Mouse (Mus musculus) spleen, postnatal 10 days (tissue): ENCODE results near the gene Gm20388.
A peak's percentile ranks its signal among the peaks of the same experiment; 100 is the strongest.
"Not testable (repeated sequence)": the region's sequence is repeated elsewhere in the genome, so short reads cannot be mapped to it uniquely, and the experiment has no call there.

ENCODE experiments used
- DNase-seq, 2 experiments: peaks; one replicate each; pipeline ENCODE4 v3.0.0; 2021 to 2022; ENCODE audit warnings: low spot score in 2 of 2

Gene Gm20388

GRCm38 (mm10) chr8:123993997-123994396 is 4083.4 kb downstream of the Gm20388 start:
- no peak for DNase-seq

DNA sequence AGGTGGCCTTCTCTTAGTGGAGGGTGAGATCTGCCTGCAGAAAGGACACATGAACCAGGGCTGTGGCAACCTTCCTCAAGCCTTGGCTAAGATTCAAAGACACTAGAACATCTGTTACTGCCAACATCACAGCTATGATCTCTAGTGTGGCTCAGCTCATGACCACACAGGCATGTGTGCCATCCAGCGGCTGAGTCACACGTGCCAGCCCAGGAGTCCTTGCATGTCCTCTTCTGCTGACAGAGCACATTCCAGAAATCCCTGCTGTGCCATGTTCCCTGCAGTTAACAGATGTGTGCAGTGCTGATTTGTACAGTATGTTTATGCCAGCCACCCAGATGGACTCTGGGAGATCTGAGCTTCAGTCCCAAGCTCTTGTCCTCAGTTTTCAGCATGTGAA is 4088.9 kb downstream of the Gm20388 start:
- DNase-seq, result no peak

- DNase-seq, result no peak
Observed at GRCm38 (mm10) chr8:124002546-124003108, 4092.0 kb downstream of the Gm20388 start.

DNA sequence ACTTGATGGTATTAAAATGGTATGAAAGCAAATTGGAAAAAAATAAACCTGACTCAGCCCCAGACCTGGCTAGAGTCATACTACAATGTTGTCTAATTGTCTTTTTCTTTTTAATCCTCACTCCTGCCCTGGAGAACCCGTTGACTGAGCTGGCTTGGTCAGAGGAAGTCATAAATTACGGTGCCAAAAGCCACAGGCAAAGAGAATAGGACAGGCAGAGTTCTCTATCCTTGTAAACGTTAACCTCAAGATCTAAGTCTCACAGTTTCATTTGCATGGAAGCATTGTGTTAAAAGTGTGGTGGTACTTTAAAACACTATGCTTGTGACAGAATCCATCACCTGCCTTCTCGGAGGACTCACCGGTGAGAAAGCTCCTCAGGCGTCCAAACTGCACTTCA is 4097.2 kb downstream of the Gm20388 start:
- no peak for DNase-seq

GRCm38 (mm10) chr8:124011580-124011979 is 4100.9 kb downstream of the Gm20388 start:
- no peak for DNase-seq

DNA sequence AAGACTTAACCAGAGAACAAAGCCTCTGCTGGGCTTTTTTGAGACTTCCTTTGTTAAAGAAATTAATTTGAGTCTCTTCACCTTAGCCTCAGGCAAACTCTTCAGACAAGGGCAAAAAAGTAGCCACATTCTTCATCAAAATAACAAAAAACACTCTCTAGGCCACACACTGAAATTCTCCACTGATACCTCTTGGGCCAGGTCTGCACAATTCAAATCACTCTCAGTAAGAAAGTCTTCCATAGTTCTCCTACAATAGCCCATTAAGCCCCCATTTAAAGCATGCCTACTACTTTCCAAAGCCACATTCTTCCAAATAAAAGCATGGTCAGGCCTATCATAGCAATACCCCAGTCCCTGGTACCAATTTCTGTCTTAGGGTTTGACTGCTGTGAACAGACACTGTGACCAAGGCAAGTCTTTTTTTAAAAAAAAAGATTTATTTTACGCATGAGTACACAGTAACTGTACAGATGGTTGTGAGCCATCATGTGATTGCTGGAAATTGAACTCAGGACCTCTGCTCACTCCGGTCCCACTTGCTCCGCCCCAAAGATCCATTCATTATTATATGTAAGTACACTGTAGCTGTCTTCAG is 4101.4 kb downstream of the Gm20388 start:
- no peak for DNase-seq

GRCm38 (mm10) chr8:124014299-124014698 is 4103.7 kb downstream of the Gm20388 start:
- not testable (repeated sequence) for DNase-seq

- no peak for DNase-seq
Observed at GRCm38 (mm10) chr8:124014751-124015150, 4104.1 kb downstream of the Gm20388 start.

GRCm38 (mm10) chr8:124019782-124020181 is 4109.1 kb downstream of the Gm20388 start:
- peak; percentile 46 to 51 for DNase-seq

- peak in 1 of 2 experiments; percentile 63 for DNase-seq
Observed at GRCm38 (mm10) chr8:124020439-124021236, 4110.0 kb downstream of the Gm20388 start.

DNA sequence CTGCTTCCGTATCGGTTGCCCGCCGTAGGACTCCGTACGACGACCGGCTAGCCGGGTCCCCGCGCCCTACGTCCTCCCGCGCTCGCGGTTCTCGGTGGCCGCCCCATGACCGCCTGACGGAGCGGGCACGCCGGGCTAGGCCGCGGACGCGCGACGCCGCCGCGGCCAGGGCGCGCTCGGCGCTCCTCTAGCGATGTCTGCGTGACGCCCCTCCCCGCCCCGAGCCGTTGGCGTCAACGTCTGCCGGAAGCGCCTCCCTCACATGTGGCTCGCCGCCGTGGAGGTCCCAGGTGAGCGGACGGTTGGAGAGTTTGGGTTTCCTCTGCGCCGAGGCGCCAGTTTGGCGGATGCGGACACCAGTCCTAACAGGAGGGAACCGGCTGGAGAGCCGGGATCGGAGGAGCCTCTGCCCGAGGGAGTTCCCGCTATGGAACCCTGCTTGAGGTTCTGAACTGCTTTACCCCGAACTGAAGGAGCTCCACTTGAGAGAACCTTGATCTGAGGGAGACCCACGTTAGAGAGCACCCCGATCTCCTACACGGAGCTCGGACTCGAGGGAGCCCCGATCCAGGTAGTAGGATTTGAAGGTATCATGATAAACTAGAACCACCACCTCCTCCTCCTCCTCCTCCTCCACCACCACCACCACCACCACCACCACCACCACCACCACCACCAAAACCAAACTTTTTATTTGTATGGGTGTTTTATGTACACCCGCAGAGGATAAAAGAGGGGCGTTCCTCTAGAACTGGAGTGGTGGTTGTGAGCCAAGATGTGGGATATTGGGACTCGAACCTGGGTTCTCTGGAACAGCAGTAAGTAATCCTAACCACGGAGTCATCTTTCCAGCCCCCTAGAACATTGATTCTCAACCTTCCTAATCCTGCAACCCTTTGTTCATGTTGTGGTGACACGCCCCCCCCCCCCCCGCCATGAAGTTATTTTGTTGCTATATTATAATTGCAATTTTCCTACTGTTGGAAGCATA is 4110.9 kb downstream of the Gm20388 start, which contains the start of the genes Taf5l and Urb2:
Gene Taf5l (minus strand): TSS at position 161 of the 991 bp plus-strand sequence.
Gene Urb2 (plus strand): TSS at position 272 of the 991 bp plus-strand sequence.
- DNase-seq, result peak; percentile 95 to 96

DNA sequence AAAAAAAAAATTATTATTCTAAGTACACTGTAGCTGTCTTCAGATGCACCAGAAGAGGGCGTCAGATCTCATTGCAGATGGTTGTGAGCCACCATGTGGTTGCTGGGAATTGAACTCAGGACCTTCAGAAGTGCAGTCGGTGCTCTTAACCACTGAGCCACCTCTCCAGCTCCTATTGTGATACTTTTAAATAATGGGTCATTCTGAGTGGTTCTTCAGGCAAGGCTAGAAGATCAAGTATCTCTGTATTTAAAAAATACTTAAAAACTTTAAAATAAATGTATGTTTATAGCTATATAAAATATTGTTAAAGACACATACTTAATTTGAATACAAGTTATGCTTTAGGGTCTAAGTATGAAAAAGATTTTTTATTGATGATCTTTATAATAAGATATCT is 4115.6 kb downstream of the Gm20388 start:
- not testable (repeated sequence) for DNase-seq

GRCm38 (mm10) chr8:124027831-124028230 is 4117.2 kb downstream of the Gm20388 start:
- DNase-seq, result no peak

- DNase-seq, result no peak
Observed at GRCm38 (mm10) chr8:124033400-124033799, 4122.8 kb downstream of the Gm20388 start.

DNA sequence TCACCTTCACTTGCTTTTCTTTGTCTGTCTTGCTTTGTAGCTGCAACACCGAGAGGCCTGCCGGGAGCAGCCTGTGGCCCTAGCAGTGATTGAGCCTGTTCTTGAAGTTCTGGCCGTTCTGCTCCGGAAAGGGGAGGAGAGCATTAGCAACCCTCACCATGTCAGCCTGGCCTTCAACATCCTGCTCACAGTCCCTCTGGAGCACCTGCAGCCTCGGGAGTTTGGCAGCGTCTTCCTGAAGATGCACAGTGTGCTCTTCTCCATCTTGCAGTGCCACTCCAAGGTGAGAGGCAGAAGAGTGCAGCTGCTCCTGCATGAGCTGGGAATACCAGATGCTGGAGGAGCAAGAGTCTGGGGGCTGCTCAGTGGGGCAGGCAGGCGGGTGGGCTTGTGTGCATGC is 4127.5 kb downstream of the Gm20388 start:
- DNase-seq, result no peak

GRCm38 (mm10) chr8:124039351-124039750 is 4128.7 kb downstream of the Gm20388 start:
- DNase-seq, result no peak

DNA sequence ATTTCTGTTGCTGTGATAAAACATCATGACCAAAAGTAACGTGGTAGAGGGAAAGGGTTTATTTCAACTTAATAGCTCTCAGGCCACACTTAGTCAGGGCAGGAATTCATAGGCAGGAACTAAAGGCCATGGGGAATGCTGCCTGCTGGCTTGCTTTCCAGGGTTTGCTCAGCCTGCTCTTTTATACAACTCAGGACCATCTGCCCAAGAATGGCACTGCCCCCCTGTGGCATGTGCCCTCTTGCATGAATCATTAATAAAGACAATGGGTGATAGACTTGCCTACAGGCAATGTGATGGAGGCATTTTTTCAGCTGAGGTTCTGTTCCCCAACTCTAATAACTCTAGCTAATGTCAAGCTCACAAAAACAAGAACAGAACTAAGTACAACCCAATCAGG is 4131.6 kb downstream of the Gm20388 start:
- no peak for DNase-seq

- no peak for DNase-seq
Observed at GRCm38 (mm10) chr8:124044421-124044820, 4133.8 kb downstream of the Gm20388 start.

DNA sequence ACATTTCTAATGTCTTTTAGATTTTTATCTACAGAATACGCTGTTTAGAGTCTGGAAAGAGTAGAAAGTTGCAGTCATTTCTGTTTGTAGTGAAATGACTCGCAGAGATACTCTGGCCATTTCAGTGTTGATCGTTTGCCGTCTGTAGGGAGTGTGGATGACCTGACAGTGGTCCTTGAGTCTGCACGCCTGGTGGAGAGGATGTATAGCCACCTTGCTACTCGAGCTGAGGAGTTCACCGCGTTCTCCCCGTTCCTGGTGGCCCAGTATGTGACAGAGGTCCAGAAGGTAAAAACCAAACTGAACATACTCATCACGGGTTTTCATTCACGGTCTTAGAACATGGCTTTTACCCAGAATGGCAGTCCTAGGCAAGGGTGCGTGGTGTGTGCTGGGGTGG is 4134.3 kb downstream of the Gm20388 start:
- no peak for DNase-seq

- no peak for DNase-seq
Observed at GRCm38 (mm10) chr8:124045856-124046255, 4135.2 kb downstream of the Gm20388 start.

DNA sequence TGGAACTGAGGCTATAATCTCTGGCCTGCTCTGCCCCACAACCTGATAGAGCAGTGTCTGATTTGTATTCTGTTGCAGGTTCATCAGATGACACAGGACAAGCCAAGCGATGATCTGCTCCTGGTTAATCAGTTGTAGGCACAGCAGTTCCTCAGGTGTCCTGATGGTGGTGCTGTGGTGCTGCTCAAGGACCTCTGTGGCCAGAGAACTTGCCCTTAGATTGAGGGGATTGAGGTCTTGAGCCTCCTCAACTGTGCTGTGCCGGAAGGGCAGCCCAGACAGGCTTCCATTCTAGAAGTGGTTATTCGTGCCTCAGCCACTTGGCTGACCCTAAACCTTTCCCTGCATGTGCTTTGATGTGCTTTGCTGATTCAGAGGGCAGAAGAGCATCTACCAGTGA is 4141.5 kb downstream of the Gm20388 start:
- peak; percentile 56 to 78 for DNase-seq

DNA sequence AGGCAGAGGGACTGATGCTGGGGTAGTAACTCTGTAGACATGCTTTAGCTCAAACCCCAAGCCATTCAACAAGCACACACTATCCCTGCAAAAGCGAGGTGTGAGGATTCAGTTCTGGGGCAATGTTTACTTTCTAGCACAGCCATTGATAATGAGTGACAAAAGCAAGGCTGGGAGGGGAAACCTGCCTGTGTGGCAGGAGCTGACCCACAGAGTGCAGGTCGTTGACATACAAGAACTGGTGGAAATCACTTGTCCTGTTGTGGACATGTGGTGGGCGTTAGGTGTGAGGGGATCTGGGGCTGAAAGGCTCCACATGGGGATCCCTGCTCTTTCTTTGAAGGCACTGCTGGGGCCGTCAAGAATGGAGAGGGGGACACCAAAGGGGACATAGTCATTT is 4141.9 kb downstream of the Gm20388 start:
- DNase-seq, result no peak
